Mouse (Mus musculus): ENCODE results near the gene Nrde2.

DNA sequence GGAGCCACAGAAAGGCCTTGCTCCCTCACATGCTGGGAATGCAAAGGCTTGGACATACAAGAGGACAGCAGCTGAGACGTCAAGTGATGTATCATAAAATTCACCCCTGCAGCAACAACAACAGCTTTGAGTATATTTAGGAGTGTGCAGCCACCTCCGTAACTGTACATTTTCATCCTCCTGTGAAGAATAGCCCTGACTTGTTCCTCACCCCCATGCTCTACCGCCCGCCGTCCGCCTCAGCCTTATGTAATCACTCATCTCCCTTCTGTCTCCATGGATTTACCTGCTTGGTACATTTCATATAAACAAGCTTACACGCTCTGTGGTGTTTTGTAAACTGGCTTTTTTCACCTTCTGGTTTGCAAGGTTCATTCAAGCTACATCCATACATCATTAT, 7.0 kb downstream of the Nrde2 start:
- TF ChIP-seq CTCF (IDR thresholded peaks at IDR 0.05; ENCODE audit: extremely low read depth, insufficient read depth, insufficient read length, insufficient replicate concordance) (no peak), POLR2A (IDR thresholded peaks at IDR 0.05; ENCODE audit: low read depth, low read length) (no peak)
